23 mouse cellular contexts compared by ENCODE assay signal in the genomic region with DNA sequence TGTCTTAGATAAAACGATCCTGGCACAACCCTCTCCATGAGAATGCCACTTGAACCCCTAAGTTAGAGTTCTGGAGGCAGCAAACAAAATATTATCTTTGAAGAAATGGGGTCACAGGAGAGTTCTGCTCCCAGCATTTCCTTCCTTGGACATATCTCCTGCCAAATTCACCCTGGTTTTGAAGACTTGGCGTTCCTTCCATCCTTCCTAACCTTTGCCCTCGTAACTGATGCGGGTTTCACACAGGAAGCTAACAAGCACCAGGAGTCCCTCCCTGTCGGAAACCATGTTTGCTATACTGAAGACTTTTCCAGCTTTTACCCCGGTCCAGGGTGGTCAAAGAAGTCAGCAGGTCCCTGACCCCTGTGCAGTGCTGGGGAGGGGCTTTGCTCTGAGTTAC. TPM values are rescaled to one million over a fixed set of nuclear protein-coding genes. Genes with fewer than 3 reads are reported as not detected.
A peak's percentile ranks its signal among the peaks of the same experiment; 100 is the strongest.
DNase-seq lines count a peak whose midpoint lies in the region; ATAC-seq and TF ChIP-seq lines count a peak whose summit lies in the region.
"Had no signal": no experiment of that assay in that cellular context is flagged by ENCODE, and none has a peak within 500 bp of the region (broad histone marks: within the 10 kb centered on the region; RNA-seq: fewer than 3 reads in every experiment).

No protein-coding gene starts in this region.

- H3K4me3 ChIP-seq in kidney, adult 2 months (ENCODE audit: insufficient read depth, low read depth, low read length) = no peak overlapping the region
- H3K4me3 ChIP-seq in kidney, embryonic 16.5 days (ENCODE audit: low read length) = no peak overlapping the region
- H3K4me3 ChIP-seq in lung, postnatal 0 days (ENCODE audit: low read depth, low read length) = no peak overlapping the region
- no peak overlapping the region for H3K4me3 ChIP-seq in hindbrain, embryonic 13.5 days
- H3K4me3 ChIP-seq: embryonic facial prominence, embryonic 12.5 days; heart, embryonic 13.5 days; intestine, embryonic 15.5 days; left cerebral cortex, adult 2 months; liver, embryonic 15.5 days; megakaryocyte, embryonic 14.5 days; neural tube, embryonic 12.5 days had no signal

- H3K27ac ChIP-seq in kidney, adult 2 months (ENCODE audit: insufficient read depth, low read depth, low read length) = peak overlapping the region; percentile 24; the same call in 1 of the 2 replicates
- no peak overlapping the region for H3K27ac ChIP-seq in kidney, embryonic 16.5 days (ENCODE audit: low read length)
- no peak overlapping the region for H3K27ac ChIP-seq in lung, postnatal 0 days (ENCODE audit: low read length)
- H3K27ac ChIP-seq in hindbrain, embryonic 13.5 days = no peak overlapping the region
- H3K27ac ChIP-seq: embryonic facial prominence, embryonic 12.5 days; heart, embryonic 13.5 days; intestine, embryonic 15.5 days; left cerebral cortex, adult 2 months; liver, embryonic 15.5 days; neural tube, embryonic 12.5 days; stomach, postnatal 0 days had no signal

- H3K36me3 ChIP-seq in kidney, adult 2 months (ENCODE audit: control insufficient read depth, insufficient read depth, low read length) = no peaks in the 10 kb centered on the region
- H3K36me3 ChIP-seq in kidney, embryonic 16.5 days (ENCODE audit: insufficient read depth, low read length) = peaks cover 27% of the 10 kb centered on the region
- peaks cover 36% of the 10 kb centered on the region for H3K36me3 ChIP-seq in lung, postnatal 0 days (ENCODE audit: insufficient read depth, low read length)
- peaks cover 73% of the 10 kb centered on the region for H3K36me3 ChIP-seq in hindbrain, embryonic 13.5 days

- no peak for TF ChIP-seq CTCF in kidney, adult 2 months (conservative IDR thresholded peaks at IDR 0.05; ENCODE audit: insufficient read depth, insufficient read length, low read depth, low read length)
- no peak for TF ChIP-seq CTCF in lung, postnatal 0 days (IDR thresholded peaks at IDR 0.05)

- peak; percentile 39 to 56 for DNase-seq in heart, adult 18-20 months
- DNase-seq in heart, postnatal 4 days = no peak
- peak; percentile 72 for DNase-seq in kidney, adult 2 months
- DNase-seq in lung, postnatal 0 days (ENCODE audit: low spot score) = no peak
- no peak for DNase-seq in lung, adult 18-20 months
- DNase-seq: cerebellum, adult 2 months; cerebellum, postnatal 25 days; forebrain, postnatal 0 days; gastrocnemius, postnatal 14 days; lung, postnatal 10 days; midbrain, embryonic 14.5 days; right cerebral cortex, postnatal 14 days had no signal

- no peaks in the 10 kb centered on the region for H3K27me3 ChIP-seq in kidney, adult 2 months (replicated peaks; ENCODE audit: control insufficient read depth, insufficient read depth, low read length)
- no peaks in the 10 kb centered on the region for H3K27me3 ChIP-seq in kidney, embryonic 16.5 days (ENCODE audit: insufficient read depth, low read length)
- no peaks in the 10 kb centered on the region for H3K27me3 ChIP-seq in lung, postnatal 0 days (replicated peaks; ENCODE audit: insufficient read depth, low read length)
- no peaks in the 10 kb centered on the region for H3K27me3 ChIP-seq in hindbrain, embryonic 13.5 days
- H3K27me3 ChIP-seq: embryonic facial prominence, embryonic 12.5 days; heart, embryonic 13.5 days; intestine, embryonic 15.5 days; liver, embryonic 15.5 days; megakaryocyte, embryonic 14.5 days; neural tube, embryonic 12.5 days had no signal

- H3K4me1 ChIP-seq in kidney, adult 2 months (ENCODE audit: control insufficient read depth, insufficient read depth, low read length) = peaks cover 7% of the 10 kb centered on the region; the same call in 1 of the 2 replicates
- H3K4me1 ChIP-seq in kidney, embryonic 16.5 days (ENCODE audit: insufficient read depth, low read length) = peaks cover 10% of the 10 kb centered on the region
- no peaks in the 10 kb centered on the region for H3K4me1 ChIP-seq in lung, postnatal 0 days (ENCODE audit: insufficient read depth, low read depth, low read length)
- H3K4me1 ChIP-seq in hindbrain, embryonic 13.5 days (replicated peaks) = no peaks in the 10 kb centered on the region
- H3K4me1 ChIP-seq: embryonic facial prominence, embryonic 12.5 days; intestine, embryonic 15.5 days; liver, embryonic 15.5 days; neural tube, embryonic 12.5 days had no signal

- no peak for TF ChIP-seq POLR2A in kidney, adult 2 months (IDR thresholded peaks at IDR 0.05; ENCODE audit: low read depth, low read length)

- no peaks in the 10 kb centered on the region for H3K9me3 ChIP-seq in kidney, embryonic 16.5 days (ENCODE audit: low read length)
- H3K9me3 ChIP-seq in lung, postnatal 0 days (ENCODE audit: low read length) = no peaks in the 10 kb centered on the region
- H3K9me3 ChIP-seq in hindbrain, embryonic 13.5 days = no peaks in the 10 kb centered on the region
- H3K9me3 ChIP-seq: embryonic facial prominence, embryonic 12.5 days; heart, embryonic 13.5 days; intestine, embryonic 15.5 days; liver, embryonic 15.5 days; megakaryocyte, embryonic 14.5 days; neural tube, embryonic 12.5 days had no signal

- no peak overlapping the region for H3K4me2 ChIP-seq in kidney, embryonic 16.5 days (replicated peaks; ENCODE audit: low read depth, low read length)
- no peak overlapping the region for H3K4me2 ChIP-seq in lung, postnatal 0 days (replicated peaks; ENCODE audit: low read depth, low read length)
- H3K4me2 ChIP-seq in hindbrain, embryonic 13.5 days = no peak overlapping the region
- H3K4me2 ChIP-seq: embryonic facial prominence, embryonic 12.5 days; heart, embryonic 13.5 days; intestine, embryonic 15.5 days; liver, embryonic 15.5 days; neural tube, embryonic 12.5 days had no signal

- 27% methylated on average over 6 of the region's 6 CpGs for WGBS in kidney, adult 2 months
- WGBS in kidney, embryonic 16.5 days = 38% methylated on average over 6 of the region's 6 CpGs
- WGBS in lung, postnatal 0 days = 43% methylated on average over 6 of the region's 6 CpGs
- 69% methylated on average over 6 of the region's 6 CpGs for WGBS in hindbrain, embryonic 13.5 days

- no peak for TF ChIP-seq EP300 in lung, postnatal 0 days (IDR thresholded peaks at IDR 0.05)

- no peak overlapping the region for H3K9ac ChIP-seq in kidney, embryonic 16.5 days (replicated peaks; ENCODE audit: low read length)
- no peak overlapping the region for H3K9ac ChIP-seq in lung, postnatal 0 days (replicated peaks; ENCODE audit: low read depth)
- no peak overlapping the region for H3K9ac ChIP-seq in hindbrain, embryonic 13.5 days
- H3K9ac ChIP-seq: embryonic facial prominence, embryonic 12.5 days; forebrain, postnatal 0 days; heart, embryonic 13.5 days; intestine, embryonic 15.5 days; liver, embryonic 15.5 days; neural tube, embryonic 12.5 days had no signal

- no peak for ATAC-seq in kidney, embryonic 16.5 days (ENCODE audit: low FRiP score, low TSS enrichment)
- ATAC-seq in lung, postnatal 0 days = peak; percentile 37; the same call in 1 of the 2 replicates
- ATAC-seq in hindbrain, embryonic 13.5 days (ENCODE audit: low FRiP score) = no peak
- ATAC-seq: hindbrain, embryonic 16.5 days; intestine, embryonic 15.5 days had no signal

RNA-seq across cellular contexts. Expression of a gene that starts 20.3 kb away (rescaled TPM):
- total RNA-seq in heart, adult 18-20 months (2021) = 10 to 100 TPM; 24.8 to 27.4 TPM
- total RNA-seq in heart, postnatal 4 days (2021) = 10 to 100 TPM; 20.8 to 22.2 TPM
- 81.9 and 92.5 TPM in 2 replicates for polyA plus RNA-seq in kidney, adult 2 months (2012; rRNA removed)
- polyA plus RNA-seq in kidney, embryonic 16.5 days (2015; fragmentation: Nextera tagmentation; extraction: Ambion mirVana) = 29.8 and 35.7 TPM in 2 replicates
- 28.3 and 30.8 TPM in 2 replicates for polyA plus RNA-seq in lung, postnatal 0 days (2015; fragmentation: Nextera tagmentation; extraction: Ambion mirVana)
- 35.7 and 35.8 TPM in 2 replicates for polyA plus RNA-seq in hindbrain, embryonic 13.5 days (2015; fragmentation: Nextera tagmentation; extraction: Ambion mirVana)

RNA-seq across cellular contexts. Expression of a gene that starts 20.4 kb away (rescaled TPM):
- total RNA-seq in heart, adult 18-20 months (2021) = under 1 TPM in 1 of 2 experiments, not detected in 1; 0.41 TPM
- total RNA-seq in heart, postnatal 4 days (2021) = under 1 TPM; 0.29 to 0.70 TPM
- polyA plus RNA-seq in kidney, adult 2 months (2012; rRNA removed) = 54.1 and 70.7 TPM in 2 replicates
- polyA plus RNA-seq in kidney, embryonic 16.5 days (2015; fragmentation: Nextera tagmentation; extraction: Ambion mirVana) = 34.9 and 35.8 TPM in 2 replicates
- 17.1 and 18.7 TPM in 2 replicates for polyA plus RNA-seq in lung, postnatal 0 days (2015; fragmentation: Nextera tagmentation; extraction: Ambion mirVana)
- 1.6 and 2.4 TPM in 2 replicates for polyA plus RNA-seq in hindbrain, embryonic 13.5 days (2015; fragmentation: Nextera tagmentation; extraction: Ambion mirVana)

RNA-seq across cellular contexts. Expression of a gene that starts 28.1 kb away (rescaled TPM):
- 1 to 10 TPM in 1 of 2 experiments, under 1 TPM in 1; 0.25 to 1.1 TPM for total RNA-seq in heart, adult 18-20 months (2021)
- 1 to 10 TPM; 1.2 to 1.7 TPM for total RNA-seq in heart, postnatal 4 days (2021)
- 4.3 and 5.3 TPM in 2 replicates for polyA plus RNA-seq in kidney, adult 2 months (2012; rRNA removed)
- 3.1 and 4.4 TPM in 2 replicates for polyA plus RNA-seq in kidney, embryonic 16.5 days (2015; fragmentation: Nextera tagmentation; extraction: Ambion mirVana)
- 2.3 TPM in 2 replicates for polyA plus RNA-seq in lung, postnatal 0 days (2015; fragmentation: Nextera tagmentation; extraction: Ambion mirVana)
- 6.3 and 6.9 TPM in 2 replicates for polyA plus RNA-seq in hindbrain, embryonic 13.5 days (2015; fragmentation: Nextera tagmentation; extraction: Ambion mirVana)

RNA-seq across cellular contexts. Expression of a gene that starts 46.8 kb away (rescaled TPM):
- total RNA-seq in heart, adult 18-20 months (2021) = 1 to 10 TPM; 3.2 to 3.7 TPM
- total RNA-seq in heart, postnatal 4 days (2021) = 1 to 10 TPM; 7.9 to 8.1 TPM
- polyA plus RNA-seq in kidney, adult 2 months (2012; rRNA removed) = 41.5 and 49.3 TPM in 2 replicates
- polyA plus RNA-seq in kidney, embryonic 16.5 days (2015; fragmentation: Nextera tagmentation; extraction: Ambion mirVana) = 28.9 and 30.4 TPM in 2 replicates
- polyA plus RNA-seq in lung, postnatal 0 days (2015; fragmentation: Nextera tagmentation; extraction: Ambion mirVana) = 7.8 and 9.7 TPM in 2 replicates
- 111 and 112 TPM in 2 replicates for polyA plus RNA-seq in hindbrain, embryonic 13.5 days (2015; fragmentation: Nextera tagmentation; extraction: Ambion mirVana)

Comparison
In these comparisons a context has a peak if more than half of its experiments do, and no peak if none do; other contexts are left out.
1. DNase-seq: peak in heart, adult 18-20 months (2 of 2) and kidney, adult 2 months (single experiment); none in heart, postnatal 4 days (single experiment), lung, postnatal 0 days (single experiment) and lung, adult 18-20 months (0 of 2).